Mouse (Mus musculus): Measurements from ENCODE around the gene Rpa1.

- TF ChIP-seq CTCF (IDR thresholded peaks at IDR 0.05; ENCODE audit: insufficient read depth, low read depth, low read length) (no peak), POLR2A (IDR thresholded peaks at IDR 0.05; ENCODE audit: insufficient read depth, low read depth, low read length) (no peak)
Observed at GRCm38 (mm10) chr11:75346556-75347187, 1.5 kb downstream of the Rpa1 start.

All from olfactory bulb, adult 2 months (tissue).